Mouse (Mus musculus): ENCODE data around the gene Cnbd2. TPM values are rescaled to one million over a fixed set of nuclear protein-coding genes. Genes with fewer than 3 reads are reported as not detected.

Cnbd2 gene
- polyA plus RNA-seq, 1 experiment from 2014 or later: 4.8 TPM

DNA sequence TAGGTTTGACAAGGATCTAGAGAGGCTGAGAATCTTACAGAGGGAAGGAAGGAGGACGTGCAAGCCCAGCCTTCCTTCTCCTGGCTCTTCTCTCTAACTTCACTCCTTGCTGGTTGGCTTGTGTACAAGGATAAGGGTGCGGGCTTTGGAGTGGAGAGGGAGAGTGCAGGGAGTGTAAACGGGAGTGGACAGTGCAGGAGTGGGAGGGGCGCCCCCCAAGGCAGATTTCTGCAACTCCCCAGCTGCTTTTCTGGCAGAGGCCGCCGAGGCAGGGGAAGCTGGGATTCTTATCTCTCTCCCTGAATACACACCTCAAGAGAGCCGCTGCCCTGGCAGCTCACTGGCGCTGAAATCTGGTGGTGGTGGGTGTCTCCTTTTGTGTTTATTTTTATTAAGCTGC, 110.5 kb downstream of the Cnbd2 start:
- H3K27me3 ChIP-seq: no peaks in the 10 kb centered on the region
- in situ Hi-C loops (cut with MboI; ENCODE audit: low pct_unique_long_range_greater_than_20kb): no loop called here
- no peak for TF ChIP-seq CTCF (IDR thresholded peaks at IDR 0.05)
- ChIA-PET POLR2A (no interaction called here), CTCF (no interaction called here)
- no peak for DNase-seq (ENCODE audit: low read depth, low spot score)
- no peak for ATAC-seq

DNA sequence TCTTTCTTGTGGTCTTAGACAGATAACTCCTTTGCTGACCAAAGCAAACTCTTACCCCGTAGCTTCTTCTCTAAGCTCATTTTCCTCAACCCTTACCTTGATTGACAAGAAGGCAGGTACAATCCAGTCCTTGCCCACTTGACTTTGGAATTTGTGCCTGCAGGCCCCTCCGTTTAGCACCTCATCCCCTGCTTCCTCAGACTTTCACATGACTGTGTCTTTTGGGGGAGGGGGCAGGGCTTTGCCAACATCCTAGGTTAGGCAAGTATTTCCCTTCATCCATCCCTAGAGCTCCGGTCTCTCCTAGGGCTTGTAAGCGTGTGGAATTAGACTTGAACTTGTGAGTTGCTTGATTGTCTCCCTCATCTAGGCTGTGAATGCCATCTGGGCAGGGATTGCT, 111.6 kb downstream of the Cnbd2 start:
- ChIA-PET POLR2A (no interaction called here), CTCF (no interaction called here)
- DNase-seq (ENCODE audit: low read depth, low spot score) (no peak), ATAC-seq (no peak)
- no peak for TF ChIP-seq CTCF (IDR thresholded peaks at IDR 0.05)
- in situ Hi-C loops (cut with MboI; ENCODE audit: low pct_unique_long_range_greater_than_20kb): no loop called here
- H3K27me3 ChIP-seq: no peaks in the 10 kb centered on the region

Other genes starting within 250 kb of the Cnbd2 start
- 2.0 TPM for gene Spag4, start 247.1 kb upstream of the Cnbd2 start, polyA plus RNA-seq (2021)
- gene Cpne1, start 200.3 kb upstream of the Cnbd2 start, polyA plus RNA-seq (2021): 66.0 TPM
- gene Rbm12, start 200.3 kb upstream of the Cnbd2 start, polyA plus RNA-seq (2021): 14.1 TPM
- 17.4 TPM for gene Gm28036, start 185.2 kb upstream of the Cnbd2 start, polyA plus RNA-seq (2021)
- gene Romo1, start 168.3 kb upstream of the Cnbd2 start, polyA plus RNA-seq (2021): 217 TPM
- gene Nfs1, start 168.1 kb upstream of the Cnbd2 start, polyA plus RNA-seq (2021): 55.7 TPM
- 288 TPM for gene Rbm39, start 132.1 kb upstream of the Cnbd2 start, polyA plus RNA-seq (2021)
- 37.6 TPM for gene Phf20, start 115.8 kb upstream of the Cnbd2 start, polyA plus RNA-seq (2021)
- 98.7 TPM for gene Scand1, start 405 bp downstream of the Cnbd2 start, polyA plus RNA-seq (2021)
- 39.7 TPM for gene Epb41l1, start 108.6 kb downstream of the Cnbd2 start, polyA plus RNA-seq (2021)
- gene Aar2, start 235.3 kb downstream of the Cnbd2 start, polyA plus RNA-seq (2021): 22.0 TPM

Data from Patski (cell line).